Mouse (Mus musculus) megakaryocyte, embryonic 14.5 days (primary cell): ENCODE data around the gene Cdr2l.

Experiments
- FLI1 ChIP-seq: IDR thresholded peaks from 2 replicates; pipeline ENCODE4 v1.6.1; 2012; ENCODE audit warnings: low read length, inconsistent platforms, mixed read lengths
- GATA1 ChIP-seq: IDR thresholded peaks from 3 replicates; pipeline ENCODE4 v1.6.1; 2012; ENCODE audit warnings: mixed read lengths, low read length, inconsistent platforms, borderline replicate concordance

DNA sequence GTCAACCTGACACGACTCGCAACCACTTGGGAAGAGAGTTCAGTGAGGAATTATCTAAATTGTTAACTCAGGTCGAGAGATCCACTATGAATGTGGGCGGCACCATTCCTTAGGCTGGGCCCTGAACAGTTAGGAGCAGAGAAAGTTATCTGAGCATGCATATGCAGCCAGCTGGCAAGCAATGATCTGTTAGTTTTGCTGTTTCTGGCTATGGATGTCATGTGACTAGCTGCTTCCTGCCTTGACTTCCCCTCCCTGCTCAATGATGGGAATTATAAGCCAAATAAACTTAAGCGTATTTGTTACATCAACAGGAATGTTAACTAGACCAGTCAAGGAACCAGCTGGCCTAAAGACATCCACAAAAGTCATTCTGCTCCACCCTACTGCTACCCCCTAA lies 28.3 kb upstream of the Cdr2l start:
- no peak for TF ChIP-seq GATA1
- TF ChIP-seq FLI1: no peak
